Mouse (Mus musculus) cerebellum, adult 9-10 months (tissue): ENCODE results near the gene Ppm1n.

Source experiments
- DNase-seq: peaks from one replicate; pipeline ENCODE4 v3.0.0; 2022

Ppm1n gene

DNA sequence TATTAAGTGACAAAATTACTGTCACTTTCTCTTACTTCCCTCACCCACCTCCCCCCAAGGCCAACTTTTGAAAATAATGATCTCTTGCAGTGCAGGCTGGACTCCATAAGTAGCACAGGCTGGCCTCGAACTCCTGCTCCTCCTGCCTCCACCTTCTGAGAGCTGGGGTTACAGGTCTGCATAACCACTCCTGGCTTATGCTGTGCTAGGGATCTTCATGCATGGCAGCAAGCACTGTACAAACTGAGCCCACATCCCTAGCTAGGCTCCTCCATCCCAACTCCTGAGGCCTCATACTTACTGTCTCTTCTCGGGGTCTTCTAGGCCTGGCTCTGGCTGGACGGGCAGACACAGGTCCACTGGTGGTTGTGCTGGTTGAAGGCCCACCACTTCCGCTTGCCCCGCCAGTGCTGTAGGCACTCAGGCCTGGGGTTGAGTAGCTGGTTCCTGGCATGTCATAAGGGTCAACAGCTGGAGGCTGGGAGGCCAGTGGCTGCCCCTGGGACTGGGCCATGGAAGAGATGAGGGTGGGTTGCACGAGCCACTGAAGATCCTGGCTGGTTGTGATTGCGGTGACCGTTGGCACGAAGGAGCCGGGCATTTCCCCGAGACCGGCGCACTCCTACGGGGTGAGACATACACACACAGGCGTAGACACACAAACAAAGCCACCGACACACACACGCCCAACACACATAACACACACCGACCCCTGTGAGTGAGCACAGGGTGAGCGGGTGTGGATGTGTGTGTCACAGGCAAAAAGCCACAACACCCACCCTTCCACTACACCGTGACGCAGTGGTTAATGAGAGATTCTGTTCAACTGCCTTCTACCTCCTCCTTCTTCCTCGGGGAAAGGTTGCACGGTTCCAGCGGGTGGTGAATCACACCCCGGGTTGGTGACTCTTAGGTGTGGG lies 27.2 kb upstream of the Ppm1n start:
- DNase-seq: peak; percentile 74

DNA sequence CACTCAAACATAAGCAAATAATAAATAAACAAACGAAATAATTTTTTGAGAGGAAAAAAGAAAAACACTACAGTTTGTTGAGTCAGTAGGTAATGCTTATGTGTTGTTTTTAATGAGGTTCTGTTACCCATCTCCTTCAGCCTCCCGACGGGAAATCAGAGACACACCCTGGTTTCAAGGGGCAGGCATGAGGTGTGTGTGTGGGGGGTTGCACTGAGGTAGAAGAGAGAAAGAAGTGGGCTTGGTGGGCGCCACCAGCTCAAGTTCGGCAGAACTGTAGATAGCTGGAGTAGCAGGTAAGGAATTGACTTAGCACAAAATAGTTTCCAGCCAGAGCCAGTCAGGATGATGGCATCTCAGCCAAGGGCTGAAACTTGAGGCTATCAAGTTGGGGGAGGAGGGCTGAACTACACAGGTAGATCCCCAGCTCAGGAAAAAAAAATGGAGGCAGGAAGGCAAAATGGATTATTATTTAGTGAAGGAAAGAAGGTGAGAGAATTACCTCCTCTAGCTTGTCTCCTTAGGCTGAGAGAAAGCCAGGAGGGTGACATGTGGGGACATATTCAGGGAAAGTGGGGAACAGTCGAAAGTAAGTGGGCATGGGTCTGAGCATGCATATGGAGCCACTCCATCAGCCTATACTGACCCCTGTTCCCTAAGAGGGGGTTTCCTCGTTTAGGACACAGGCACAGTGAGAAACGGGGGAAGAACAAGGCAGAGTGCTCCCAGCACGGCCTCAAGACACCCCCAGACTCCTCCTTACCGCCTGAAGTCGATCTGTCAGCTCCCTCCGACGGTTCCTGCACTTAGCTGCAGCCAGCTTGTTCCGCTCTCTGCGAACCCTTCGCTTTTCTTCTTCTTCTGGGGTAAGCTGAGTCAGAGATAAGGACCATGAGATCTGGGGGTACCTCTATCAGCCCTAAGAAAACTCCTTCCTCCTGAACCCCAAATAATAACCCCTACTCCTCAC lies 26.2 kb upstream of the Ppm1n start:
- DNase-seq: no peak

DNA sequence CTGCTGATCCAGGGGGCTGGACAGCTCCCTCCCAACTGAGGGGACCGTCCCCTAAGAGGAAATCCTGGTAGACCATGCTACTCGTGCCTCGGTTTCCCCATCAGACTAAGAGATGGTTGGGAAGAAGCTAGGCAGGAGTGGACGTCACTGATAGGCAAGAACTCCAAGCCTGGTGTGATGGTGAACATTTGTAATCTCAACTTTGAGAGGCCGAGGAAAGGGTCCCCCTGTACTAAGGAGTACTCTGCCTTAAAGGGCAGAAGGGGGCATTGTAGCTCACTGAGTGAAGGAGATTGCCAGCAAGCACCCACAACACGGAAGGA lies 25.5 kb upstream of the Ppm1n start:
- DNase-seq: no peak

DNA sequence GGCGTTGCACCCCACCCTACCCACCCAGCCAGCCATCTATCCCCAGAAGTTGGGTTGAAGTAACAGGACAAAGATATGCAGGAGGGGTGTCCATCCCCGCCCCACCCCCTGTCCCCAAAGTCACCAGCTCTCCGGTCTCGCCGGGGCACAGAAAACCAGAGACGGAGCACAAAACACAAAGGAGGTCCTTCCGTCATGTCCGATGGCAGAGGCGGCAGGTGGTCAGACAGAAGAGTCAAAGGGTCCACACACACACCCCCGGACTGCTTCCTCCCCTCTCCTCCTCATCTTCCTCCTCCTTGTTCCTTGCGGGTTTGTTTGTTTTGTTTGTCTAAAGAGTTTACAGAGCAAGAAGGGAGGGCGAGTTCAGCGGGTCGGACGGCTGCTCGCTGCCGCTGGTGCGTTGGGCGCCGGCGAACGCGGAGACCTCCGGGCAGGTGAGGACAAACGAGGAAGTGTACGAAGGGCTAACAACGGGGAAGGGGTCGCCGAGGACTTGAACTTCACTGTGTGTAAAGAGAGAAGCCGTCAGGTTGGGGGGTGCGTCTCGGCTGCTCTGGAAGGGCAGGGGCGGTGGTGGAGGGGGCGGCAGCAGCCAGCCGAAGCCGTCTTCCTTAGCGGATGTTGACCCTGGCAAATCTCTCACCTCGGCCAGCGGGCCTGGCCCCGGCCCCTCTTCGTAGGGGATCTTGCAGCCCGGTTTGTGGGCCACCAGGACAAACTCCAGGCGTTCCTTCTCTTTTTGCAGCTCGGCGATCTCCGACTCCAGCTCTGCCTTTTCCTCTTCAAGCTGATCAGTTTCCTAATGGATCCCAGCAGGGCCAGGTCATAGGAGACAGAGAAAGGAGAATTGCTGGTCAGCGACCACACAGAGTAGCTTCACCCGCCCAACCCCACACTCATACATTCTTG lies 24.9 kb upstream of the Ppm1n start:
- DNase-seq: no peak

DNA sequence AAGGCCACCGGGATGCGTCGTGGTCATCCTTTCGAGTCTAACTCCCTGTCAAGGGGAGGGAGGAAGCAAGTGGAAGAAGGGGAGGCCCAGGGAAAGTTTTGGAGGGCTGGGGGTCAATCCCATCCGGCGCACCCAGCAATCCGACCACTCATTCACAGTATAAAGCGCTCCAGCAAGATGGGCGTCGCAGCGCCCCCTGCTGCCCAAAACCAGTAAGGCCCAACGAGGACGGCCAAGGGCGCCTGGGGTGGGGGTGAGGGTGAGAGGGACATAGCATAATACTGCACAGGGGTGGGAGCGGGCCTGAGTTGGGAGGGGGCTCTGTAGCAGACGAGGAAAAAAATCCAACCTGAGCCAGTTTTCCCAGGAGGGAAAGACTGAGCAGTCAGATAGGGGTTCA lies 23.9 kb upstream of the Ppm1n start:
- peak; percentile 89 for DNase-seq

DNA sequence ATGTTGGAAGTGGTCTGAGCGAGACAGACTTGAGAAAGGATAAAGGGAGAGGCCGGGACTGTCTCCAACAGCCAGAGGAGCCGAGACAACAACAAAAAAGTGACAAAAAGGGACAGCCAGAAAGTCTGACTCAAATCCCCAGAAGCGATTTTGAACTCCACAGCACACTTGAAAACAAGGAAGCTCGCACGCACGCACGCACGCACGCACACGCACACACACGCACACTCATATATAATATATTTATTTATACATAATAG lies 23.1 kb upstream of the Ppm1n start:
- no peak for DNase-seq

DNA sequence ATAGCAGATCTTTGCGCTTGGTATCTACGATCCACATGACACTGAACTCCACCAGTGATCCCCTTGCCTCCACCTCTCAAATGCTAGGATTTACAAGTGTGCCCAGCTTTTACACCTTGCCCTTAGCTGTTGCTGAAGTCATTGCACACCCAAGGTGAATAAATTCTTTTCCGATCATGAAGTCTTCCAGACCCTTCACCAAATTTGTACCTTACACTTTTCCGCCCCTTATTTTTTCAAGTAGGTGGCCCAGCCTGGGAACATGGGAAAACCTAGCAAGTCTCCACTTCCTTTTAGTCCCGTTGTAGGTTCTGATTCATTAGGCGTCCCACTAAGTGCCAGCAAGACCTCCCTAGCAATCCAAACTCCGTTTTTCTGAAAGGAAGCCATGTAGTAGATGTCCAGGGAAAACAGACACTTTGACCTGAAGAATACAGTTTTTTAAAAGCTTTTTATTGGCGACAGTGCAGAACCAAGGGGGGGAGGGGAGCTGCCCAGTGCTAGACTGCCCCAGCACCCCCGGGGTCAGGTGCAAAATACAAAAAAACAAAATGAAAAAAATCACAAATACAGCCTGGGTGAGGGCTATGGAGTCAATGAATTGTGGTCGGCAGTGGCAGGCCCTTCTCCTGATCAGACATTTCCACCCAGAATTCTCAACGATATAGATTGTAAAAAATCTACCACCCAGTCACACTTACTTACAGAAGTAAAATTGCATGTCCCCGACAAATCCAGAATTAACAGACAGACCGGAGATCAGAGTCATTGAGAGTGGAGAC lies 22.6 kb upstream of the Ppm1n start:
- peak; percentile 55 for DNase-seq

DNA sequence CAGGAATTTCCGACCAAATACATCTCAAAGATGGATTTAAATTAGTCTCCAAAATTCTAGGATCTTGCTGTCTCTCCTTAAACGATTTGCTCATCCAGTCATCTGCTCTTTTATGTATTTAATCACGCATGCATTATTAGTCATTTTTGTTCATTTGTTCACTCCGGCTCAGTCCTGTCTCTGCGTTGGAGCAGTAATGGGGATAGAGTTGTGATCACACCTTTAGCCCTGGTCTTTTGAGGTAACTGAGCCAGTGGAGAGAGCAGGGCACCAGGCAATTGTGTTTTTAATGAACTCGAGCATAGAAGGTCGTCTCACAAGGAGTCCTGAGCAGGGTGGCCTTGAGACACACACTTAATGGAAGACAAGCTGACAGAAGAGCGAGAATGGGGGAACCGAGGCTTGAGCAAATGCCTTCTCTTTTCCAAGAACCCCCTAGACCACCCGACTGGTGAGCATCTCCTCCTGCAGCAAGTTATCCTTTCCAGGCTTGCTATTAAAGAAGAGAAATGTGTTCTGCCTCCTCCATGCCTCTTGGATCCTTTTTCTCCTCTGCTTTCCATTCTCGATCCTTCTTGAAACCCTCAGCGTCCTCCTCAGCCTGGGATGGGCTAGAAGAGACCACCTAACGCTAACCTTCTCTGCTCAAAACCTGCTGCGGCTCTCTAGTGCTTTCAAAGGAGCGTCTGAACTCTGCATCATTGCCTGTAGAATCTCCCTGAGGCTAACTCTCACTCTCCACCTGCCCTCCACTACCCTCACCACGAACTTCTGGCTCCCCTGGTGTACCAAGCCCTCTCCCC lies 21.8 kb upstream of the Ppm1n start:
- no peak for DNase-seq

DNA sequence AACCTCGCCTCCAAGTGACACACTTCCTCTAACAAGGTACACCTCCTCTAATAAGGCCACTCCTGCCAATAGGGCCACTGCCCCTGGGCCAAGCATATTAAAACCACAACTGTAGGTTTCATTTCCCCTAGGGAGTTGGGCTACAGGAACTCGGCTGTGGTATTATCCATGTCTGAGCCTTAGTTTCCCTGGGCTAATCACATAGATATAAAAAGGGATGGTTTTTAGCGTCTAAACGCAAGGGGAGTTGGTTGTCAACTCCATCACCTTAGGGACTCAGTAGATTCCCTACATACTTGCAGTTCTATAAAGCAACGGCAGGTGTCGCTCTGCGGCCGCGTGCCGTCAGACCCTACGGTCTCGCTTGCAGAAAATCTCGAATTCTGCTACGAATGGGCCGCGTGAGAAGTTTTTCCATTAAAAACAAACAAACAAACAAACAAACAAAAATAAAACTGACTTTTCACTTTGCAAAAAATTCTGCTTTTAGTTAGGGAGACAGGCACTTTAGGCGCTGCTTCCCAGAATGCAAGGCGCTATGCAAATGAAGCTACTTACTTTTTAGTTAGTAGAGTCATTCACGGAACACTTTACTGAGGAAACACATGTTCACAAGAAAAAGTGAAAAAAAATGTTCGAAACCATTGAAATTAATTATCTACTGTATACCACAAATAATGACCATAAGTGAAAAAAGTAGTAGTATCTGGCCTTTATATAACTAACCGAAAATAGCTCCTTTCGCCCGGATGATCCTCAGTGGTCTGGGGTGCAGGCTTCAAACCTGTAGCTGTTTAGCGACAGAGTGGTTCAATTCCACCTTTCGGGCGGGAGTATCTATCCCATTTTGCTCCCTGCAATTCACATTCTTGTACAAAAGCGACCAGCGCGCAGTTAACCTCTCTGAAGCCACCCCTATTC lies 20.9 kb upstream of the Ppm1n start:
- peak; percentile 90 for DNase-seq

DNA sequence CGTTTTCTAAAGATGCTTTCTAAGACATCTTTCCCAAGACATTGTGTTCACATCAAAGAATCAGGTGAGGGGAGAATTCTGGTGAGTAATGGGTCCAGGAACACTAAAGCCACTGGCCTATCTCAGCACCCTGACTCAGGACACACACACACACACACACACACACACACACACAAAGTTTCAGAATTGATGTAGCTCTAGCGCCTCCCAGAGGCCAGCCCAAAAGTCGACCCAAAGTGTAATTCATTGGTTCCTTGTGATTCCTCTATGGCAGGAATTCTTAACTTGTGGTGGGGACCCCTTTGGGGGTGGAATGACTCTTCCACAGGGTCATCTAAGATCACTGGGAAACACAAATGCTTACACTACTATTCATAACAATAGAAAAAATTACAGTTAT lies 19.3 kb upstream of the Ppm1n start:
- DNase-seq: peak; percentile 68

DNA sequence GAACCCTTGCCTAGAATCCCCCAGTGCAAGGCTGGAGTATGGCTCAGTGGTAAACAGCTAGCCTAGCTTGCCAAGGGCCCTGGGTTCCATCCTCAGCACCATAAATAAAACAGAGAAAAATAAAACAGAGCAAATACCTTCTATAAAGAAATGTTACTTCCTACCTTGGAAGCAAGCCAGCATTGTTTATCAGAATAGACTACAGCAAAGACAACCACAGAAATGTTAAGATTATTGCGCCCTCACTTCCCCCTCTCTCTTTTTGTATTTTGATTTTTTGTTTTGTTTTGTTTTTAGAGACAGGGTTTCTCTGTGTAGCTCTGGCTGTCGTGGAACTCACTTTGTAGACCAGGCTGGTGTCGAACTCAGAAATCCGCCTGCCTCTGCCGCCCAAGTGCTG lies 17.9 kb upstream of the Ppm1n start:
- no peak for DNase-seq

DNA sequence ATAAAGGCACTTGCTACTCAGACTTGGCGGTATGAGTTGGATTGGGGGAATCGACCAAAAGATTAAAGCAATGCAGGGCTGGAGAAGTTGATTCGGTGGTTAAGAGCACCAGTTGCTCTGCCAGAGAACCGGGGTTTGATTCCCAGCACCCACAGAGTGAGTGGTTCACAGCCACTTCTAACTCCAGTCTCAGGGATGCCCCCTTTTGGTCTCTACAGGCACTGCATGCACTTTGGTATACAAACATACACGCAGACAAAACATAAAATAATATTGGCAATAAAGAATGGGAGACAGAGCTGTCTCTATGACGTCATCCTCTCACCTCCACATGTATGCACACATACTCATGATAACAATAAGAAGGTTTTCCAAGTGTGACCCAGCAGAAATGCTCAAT lies 17.2 kb upstream of the Ppm1n start:
- peak; percentile 72 for DNase-seq

DNA sequence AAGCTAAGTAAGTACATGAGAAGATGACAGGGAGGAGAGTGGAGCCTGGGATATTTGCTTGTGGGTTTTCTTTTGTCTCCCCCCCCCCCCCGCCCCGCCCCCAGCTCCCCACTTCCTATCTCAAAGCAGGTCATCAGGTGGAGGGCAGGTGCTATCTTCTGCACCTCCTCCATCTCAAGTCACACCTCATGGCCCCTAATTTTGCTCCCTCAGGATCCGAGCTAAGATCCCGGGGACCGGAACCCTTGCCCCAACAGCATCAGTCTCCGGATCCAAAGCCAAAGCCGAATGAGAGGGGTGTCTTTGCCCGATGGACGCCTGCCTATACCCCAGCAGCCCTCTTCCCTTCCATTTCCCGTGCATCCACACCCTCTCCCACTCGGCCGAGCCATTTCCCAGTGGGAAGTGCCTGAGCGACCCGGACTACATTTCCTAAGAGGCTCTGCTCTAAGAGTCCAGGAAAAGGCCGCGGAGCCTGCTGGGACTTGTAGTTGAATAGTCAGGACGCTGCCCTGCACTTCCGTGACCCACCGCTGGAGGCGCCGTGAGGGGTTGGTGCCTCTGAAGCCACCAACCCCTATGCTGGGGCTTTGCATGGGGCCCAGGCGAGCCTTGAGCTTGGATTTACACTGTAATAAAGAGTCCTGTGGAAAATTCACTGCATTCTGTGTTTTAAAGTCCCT lies 15.8 kb upstream of the Ppm1n start:
- peak; percentile 98 for DNase-seq

DNA sequence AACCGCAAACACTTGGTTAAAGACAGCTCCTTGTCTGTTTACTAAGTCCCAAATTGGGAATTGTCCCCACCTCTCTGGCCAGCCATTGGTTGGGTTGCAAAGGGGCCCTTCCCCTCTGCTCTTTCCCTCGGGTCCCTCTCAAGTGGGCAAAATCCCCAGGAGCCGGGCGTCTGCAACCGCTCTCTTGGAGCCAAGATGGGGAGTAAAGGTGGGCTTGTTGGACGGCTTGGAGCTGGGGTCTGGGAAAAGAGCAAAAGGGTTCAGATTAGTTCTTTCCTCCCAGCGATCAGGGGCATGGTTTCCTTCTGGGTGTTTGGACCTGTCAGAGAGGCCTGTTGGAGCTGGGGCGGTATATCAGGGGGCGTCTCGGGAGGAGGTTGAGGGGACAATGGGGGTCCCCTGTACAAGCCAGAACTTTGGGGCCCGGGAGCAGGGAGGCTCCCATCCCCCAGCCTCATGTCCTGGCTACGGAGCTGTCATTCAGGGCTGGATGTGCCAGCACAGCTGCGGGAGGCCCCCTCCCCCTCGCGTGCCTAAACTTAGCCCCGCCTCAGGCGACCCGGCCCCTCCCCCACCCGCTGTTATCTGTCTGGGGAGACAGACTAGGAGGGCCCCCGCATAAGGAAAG lies 11.2 kb upstream of the Ppm1n start:
- no peak for DNase-seq

DNA sequence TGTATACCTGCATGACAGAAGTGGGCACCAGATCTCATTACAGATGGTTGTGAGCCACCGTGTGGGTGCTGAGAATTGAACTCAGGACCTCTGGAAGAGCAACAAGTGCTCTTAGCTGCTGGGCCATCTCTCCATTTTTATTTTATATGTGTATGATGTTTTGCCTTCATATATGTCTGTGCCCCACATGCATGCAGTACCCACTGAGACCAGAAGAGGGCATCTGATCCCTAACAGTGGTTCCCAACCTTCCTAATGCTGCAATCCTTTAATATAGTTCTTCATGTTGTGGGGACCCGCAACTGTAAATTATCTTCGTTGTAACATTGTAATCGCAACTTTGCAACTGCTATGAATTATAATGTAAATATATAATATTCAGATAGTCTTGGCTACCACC lies 4.9 kb upstream of the Ppm1n start:
- peak; percentile 78 for DNase-seq

DNA sequence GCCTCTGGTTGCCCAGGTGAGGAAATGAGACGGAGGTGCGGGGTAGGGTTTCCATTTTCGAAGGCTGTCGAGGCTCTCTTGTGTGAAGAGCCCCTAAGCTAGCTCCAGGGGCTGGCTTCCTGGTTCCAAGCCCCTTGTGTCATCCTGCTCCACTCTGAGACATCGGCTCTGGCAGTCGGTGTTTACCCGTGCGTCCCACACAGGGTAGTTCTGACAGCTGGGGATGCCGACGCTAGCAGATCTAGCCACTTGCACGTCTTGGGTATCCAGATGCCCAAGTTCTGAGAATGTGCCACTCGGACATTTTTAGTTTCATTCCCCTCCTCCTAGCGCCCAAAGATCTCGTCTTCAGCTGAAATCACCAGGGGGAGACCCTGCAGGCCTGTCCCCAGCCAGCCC lies 3.5 kb upstream of the Ppm1n start:
- DNase-seq: no peak

DNA sequence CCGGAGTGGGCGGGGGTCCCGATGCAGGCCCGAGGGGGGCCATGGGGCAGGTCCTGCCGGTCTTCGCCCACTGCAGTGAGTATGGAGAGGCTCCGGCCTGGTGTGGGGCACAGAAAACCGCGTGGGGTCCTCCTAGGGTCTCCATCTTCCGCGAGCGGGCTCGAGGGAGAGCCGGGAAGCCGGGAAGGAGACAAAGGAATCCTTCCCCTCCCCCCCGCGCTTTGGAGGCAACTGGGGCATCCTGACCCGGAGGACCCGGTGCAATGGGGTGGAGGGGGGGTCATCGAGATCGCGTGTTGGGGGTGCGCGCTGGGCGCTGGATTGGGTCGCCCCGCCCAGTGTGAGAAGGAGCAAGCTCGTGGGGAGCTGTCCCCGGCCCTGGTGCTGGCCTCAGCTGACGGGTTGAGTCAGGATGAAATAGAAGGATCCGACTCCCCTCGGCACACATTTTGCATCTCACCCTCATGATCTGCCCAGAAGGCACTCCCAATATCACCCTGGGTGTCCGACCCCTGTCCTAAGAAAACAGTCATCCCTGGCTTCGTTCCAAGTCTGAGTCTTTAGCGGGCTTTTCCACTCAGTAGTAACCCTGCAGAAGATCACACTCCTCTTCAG lies 3.0 kb upstream of the Ppm1n start:
- peak; percentile 75 for DNase-seq

DNA sequence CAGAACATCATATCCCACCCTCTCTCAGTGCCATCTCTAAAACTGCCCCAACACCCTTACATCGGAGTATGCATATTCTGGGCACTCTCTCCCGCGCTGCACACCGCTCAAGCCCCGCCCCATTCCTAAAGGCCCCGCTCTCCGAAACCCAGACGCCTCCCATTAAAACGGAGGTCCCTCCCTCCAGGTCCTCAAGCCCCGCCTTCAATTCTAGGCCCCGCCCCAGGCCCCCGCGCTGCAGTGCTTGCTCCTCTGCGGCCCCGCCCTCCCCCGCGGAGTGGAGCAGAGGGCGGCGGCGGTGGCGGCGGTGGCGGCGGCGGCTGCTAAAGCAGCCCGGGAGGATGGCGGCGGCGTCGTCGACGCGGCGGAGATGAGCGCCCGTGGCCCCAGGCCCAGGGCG lies 2.5 kb upstream of the Ppm1n start, which contains the start of gene Rtn2:
Gene Rtn2, plus strand, starts transcription at position 240 of the 400 bp plus-strand sequence.
- DNase-seq: peak; percentile 92
